Mouse (Mus musculus): Measurements from ENCODE around the gene Birc2. TPM values are rescaled to one million over a fixed set of nuclear protein-coding genes. Genes with fewer than 3 reads are reported as not detected.

Gene Birc2
- total RNA-seq, 2 experiments from 2014 or later: 28.1 to 30.5 TPM

GRCm38 (mm10) chr9:7848191-7848590 is 11.3 kb upstream of the Birc2 start:
- DNase-seq: no peak
- intact Hi-C loops (cut with DNase I): no loop called here

DNA sequence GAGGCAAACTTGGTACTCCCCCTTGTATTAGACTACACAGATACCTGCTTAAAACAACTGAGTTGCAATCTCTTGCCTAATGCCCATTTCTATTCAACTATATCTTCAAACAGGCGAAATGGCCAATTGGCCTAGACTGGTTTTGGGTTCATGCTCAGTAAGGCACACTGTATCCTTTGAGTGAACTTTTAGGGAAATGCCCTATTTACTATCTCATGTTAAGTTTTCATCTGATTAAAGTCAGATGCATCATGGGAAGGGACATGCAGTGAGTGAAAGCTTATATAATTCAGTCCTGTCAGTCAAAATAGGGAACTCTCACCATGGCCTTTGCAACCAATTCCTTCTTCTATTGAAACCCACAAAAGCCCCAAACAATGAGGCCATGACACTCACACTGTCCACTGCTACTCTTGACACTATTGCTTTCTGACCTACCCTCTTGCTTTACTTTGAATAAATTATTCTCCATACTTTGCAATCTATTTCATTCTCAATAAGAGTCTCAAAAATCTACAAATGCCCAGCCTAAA is 9.9 kb upstream of the Birc2 start:
- intact Hi-C loops (cut with DNase I): no loop called here

DNA sequence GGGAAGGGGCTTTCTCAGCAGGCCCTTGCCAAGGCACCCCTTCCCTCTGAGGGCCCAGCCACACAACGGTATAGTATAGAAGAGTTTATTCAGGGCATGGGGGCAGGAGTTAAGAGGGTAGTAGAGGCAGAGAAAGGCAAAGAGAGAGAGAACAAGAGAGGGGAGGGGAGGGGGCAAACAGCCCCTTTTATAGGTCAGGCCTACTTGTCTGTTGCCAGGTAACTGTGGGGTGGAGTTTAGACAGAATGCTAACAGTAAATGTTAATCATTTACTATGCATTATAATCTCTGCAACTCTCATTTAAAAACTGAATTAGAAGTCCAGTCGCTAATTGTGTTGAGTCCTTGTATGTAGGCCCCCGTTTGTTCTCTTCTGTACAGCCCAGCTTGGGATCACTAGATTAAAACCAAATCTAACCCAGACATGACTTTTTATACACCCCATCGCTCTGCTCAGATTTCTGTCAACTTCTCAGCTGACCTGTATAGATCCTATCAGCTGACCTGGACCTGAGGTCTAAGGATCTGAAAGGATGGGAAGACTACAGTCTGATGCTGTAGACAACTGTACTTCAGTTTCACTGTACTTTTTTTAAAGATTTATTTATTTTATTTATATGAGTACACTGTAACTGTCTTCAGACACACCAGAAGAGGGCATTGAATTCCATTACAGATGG is 8.5 kb upstream of the Birc2 start:
- no peak for DNase-seq
- intact Hi-C loops (cut with DNase I): no loop called here

More for the DNA sequence above, 9.9 kb upstream of the Birc2 start:
- no peak for DNase-seq

DNA sequence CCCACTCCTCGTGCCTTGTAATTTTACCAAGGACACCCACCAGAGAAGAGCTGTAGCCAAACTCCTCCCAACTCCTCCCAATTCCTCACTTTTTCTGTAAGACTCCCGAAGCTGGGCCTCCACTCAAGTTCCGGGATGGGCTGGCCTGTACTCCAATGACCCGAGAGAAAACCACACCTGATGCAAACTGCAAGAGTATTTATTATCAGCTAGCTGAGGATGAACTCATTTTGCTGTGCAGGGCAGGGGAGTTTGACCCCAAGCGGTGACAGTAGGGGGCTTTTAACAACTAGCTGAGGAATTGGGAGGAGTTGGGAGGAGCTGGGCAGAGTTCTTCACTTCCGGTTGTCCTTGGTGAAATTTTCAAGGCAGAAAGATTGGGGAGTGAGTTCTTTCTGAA is 4.4 kb upstream of the Birc2 start:
- DNase-seq: no peak
- intact Hi-C loops (cut with DNase I): no loop called here

- peak; percentile 37 for DNase-seq
- intact Hi-C loops (cut with DNase I): no loop called here
Observed at GRCm38 (mm10) chr9:7837806-7838440, 1.1 kb upstream of the Birc2 start.

GRCm38 (mm10) chr9:7836331-7836730 is 533 bp downstream of the Birc2 start:
- intact Hi-C loops (cut with DNase I): no loop called here
- peak; percentile 56 for DNase-seq

DNA sequence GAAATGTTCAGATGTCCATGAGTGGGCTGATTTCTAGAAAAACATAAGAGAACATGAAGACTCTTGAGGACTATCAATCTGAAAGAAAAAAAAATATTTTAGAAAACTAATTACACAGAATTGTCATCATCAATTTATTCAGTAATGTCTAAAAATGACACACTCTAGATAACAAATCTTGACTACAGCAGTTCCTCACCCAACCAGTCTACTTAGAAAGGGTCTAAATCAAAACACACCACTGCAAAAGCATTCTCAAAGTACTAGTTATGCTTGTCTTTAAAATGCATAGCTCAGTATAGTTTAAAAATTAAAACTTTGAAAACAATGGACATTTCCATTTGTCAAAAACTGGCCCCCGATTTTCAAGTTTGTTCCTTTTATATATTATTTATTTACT is 1.6 kb downstream of the Birc2 start:
- intact Hi-C loops (cut with DNase I): no loop called here
- no peak for DNase-seq

DNA sequence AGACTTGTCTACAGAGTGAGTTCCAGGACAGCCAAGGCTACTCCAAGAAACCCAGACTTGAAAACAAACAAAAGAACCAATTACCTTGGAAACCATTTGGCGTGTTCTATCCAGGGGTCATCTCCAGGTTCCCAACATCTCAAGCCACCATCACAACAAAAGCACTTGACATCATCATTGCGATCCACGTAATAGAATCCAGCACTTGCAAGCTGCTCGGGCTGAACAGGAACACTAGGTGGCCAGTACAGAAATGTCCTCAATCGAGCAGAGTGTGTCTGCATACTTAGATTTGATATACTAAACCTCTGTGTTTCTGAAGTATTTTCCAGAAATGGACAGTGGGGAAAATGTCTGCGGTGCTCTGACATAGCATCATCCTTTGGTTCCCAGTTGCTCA is 3.4 kb downstream of the Birc2 start:
- intact Hi-C loops (cut with DNase I): no loop called here
- DNase-seq: no peak

DNA sequence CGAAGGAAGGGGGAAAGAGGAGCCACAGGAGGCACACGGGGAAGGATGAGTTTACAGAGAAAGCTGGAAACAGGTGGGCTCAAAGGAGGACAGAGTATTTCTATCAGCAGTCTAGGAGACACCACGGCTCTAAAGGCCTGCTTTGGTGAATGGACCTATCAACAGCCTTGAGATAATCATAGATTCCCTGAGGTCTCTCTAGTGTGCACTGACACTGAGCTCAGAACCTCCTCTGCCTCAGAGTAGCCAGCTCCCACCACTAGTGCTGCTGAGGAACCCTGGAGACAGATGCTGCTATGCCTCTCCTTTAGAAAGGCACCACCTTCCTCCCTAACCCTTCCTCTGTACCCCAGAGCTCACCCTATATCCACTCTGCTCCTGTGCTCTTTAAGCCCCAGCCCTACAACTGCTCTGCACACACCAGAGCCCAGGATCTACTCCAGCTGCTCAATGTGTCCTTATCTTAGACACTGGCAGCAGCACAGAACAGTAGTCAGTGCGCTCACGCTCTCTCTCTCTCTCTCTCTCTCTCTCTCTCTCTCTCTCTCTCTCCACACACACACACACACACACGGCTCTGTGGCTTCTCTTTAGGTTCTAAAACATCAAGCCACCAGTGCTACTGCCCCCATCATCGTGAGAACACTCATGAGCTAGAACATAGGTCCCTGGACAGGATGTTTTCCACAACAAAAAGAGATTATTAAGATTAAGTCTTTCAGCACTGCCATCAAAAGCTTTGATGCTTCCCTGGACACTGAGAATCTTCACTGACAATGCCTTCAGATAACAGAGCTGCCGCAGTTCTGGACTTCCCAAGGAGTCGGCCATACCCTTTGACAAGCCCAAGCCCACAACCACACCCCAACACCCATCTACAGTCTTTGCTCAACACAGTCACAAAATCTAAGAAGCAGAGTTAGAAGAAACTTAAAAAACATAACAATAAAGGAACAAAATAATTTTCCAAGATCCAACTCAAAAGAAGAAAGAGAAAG is 7.0 kb downstream of the Birc2 start:
- intact Hi-C loops (cut with DNase I): no loop called here
- no peak for DNase-seq

GRCm38 (mm10) chr9:7828706-7829105 is 8.2 kb downstream of the Birc2 start:
- DNase-seq: no peak
- intact Hi-C loops (cut with DNase I): no loop called here

- no peak for DNase-seq
- intact Hi-C loops (cut with DNase I): no loop called here
Observed at GRCm38 (mm10) chr9:7824916-7825315, 11.9 kb downstream of the Birc2 start.

- intact Hi-C loops (cut with DNase I): no loop called here
- DNase-seq: no peak
Observed at GRCm38 (mm10) chr9:7822758-7823157, 14.1 kb downstream of the Birc2 start.

GRCm38 (mm10) chr9:7805101-7805506 is 31.8 kb downstream of the Birc2 start:
- intact Hi-C loops (cut with DNase I): no loop called here
- no peak for DNase-seq

GRCm38 (mm10) chr9:7798555-7798954 is 38.3 kb downstream of the Birc2 start:
- intact Hi-C loops (cut with DNase I): no loop called here
- no peak for DNase-seq

- no peak for DNase-seq
Observed at GRCm38 (mm10) chr9:7797542-7797941, 39.3 kb downstream of the Birc2 start.

DNA sequence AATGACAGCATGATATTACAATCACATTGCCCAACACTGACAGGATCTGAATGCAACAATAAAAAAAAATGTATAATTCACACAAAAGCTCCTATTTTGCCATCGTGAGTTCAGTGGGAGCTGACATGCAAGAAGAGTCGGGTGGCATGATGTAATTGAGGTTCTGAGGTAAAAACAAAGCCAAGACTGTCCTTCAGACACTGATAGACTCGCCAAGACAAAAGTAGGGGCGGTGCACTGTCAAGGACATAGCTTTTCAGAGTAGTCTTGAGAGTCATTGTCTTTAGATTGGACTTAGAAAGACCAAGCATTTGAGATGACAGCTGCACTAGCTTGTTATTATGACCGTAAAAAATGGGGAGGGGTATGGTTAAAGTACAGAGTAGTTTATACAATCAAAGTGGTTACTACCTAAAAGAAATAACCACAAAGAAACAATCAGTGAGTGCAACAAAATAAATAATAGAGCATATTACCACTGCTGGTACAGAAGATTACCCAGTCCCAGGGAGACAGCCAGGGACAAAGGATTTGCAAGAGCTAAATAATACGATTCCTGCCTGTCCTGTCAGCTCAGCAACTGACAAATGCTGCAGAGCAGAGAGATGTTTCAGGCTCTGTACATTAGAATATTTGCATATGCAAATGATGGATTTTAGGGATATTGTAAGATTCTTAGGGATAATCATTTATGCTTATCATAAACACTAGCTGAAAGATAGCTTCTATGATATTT is 40.6 kb downstream of the Birc2 start:
- DNase-seq: no peak
- intact Hi-C loops (cut with DNase I): no loop called here

More at GRCm38 (mm10) chr9:7797542-7797941, 39.3 kb downstream of the Birc2 start:
- intact Hi-C loops (cut with DNase I): no loop called here

DNA sequence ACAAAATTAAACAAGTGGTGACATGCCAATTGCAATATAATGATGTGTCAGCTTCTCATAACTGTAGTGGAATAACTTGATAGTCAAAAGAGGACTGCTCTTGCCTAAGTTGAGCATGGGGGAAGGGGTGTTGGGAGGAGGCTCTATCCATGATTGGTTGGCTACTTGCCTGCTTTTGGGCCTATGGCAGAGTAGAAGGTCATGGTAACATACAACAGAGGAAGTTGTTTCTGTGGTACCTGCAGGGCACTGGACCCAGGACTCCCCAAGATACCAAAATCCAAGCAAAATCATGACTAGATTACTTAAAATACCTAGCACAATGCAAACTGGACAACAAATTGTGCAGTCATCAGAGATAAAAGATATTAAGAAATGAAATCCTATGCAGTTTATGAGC is 41.3 kb downstream of the Birc2 start:
- no peak for DNase-seq
- intact Hi-C loops (cut with DNase I): no loop called here

DNA sequence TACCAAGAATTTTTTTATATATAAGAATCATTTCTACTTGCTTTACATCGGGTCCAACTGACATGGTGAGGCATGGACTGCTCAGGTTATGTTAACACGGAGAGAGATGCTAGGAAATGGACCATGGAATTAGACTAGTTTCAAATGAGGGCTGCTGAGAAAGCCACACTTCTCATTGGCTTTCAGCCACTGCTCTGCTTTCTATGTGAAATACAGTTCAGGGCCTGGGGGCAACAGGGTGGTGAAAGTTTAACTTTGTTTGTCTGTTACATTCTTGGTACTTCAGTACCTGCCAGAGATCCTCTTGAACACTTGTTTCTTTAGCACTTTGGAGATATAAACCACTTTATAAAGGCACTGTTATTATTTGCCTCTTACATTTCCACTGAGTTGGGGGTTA is 43.3 kb downstream of the Birc2 start:
- DNase-seq: no peak
- intact Hi-C loops (cut with DNase I): no loop called here

DNA sequence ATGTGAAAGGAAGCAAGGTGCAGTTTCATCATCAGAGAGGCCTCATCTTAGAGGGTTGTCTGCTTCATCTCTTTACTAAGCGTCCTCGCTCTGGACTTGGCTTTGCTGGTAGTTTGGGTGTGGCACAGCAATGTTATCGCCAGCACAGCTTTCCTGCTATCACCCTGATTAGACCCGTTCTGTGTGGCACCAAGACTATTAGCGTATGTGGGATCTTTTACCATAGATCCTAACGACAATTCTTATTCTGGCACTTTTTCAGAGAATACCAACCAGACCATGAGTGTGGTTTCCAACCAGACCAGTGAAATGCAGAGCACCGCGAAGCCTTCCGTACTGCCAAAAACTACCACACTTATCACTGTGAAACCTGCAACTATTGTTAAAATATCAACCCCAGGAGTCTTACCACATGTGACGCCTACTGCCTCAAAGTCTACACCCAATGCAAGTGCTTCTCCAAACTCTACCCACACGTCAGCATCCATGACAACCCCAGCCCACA is 46.2 kb downstream of the Birc2 start:
- DNase-seq: no peak
- intact Hi-C loops (cut with DNase I): no loop called here
